Mouse (Mus musculus): ENCODE measurements around the gene Col6a5. TPM values are rescaled to one million over a fixed set of nuclear protein-coding genes. Genes with fewer than 3 reads are reported as not detected.

Col6a5 gene
- total RNA-seq, 1 experiment from 2014 or later, result not detected

DNA sequence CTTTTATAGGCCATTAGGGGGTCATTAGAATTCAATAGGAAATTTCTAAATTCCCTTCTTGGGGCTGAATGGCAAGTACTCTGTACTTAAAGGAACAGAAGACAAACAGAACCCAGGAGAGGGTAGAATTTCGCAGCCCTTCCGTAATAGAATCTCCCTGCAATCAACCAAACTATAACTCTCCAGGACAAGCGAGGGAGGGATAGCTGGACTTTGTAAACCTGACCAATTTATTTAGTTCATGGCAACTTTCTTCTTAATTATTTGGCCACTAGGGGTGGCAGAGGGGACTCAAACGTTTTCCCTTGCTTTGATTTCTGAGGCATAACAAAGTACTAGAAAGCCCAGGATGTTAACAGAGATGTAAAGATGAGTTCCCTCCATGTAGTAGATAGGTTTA lies 125.6 kb downstream of the Col6a5 start:
- ATAC-seq (replicated peaks; ENCODE audit: low read depth, poor library complexity, severe bottlenecking), result no peak

GRCm38 (mm10) chr9:105831291-105831690 lies 129.2 kb downstream of the Col6a5 start:
- ATAC-seq (replicated peaks; ENCODE audit: low read depth, poor library complexity, severe bottlenecking), result no peak

DNA sequence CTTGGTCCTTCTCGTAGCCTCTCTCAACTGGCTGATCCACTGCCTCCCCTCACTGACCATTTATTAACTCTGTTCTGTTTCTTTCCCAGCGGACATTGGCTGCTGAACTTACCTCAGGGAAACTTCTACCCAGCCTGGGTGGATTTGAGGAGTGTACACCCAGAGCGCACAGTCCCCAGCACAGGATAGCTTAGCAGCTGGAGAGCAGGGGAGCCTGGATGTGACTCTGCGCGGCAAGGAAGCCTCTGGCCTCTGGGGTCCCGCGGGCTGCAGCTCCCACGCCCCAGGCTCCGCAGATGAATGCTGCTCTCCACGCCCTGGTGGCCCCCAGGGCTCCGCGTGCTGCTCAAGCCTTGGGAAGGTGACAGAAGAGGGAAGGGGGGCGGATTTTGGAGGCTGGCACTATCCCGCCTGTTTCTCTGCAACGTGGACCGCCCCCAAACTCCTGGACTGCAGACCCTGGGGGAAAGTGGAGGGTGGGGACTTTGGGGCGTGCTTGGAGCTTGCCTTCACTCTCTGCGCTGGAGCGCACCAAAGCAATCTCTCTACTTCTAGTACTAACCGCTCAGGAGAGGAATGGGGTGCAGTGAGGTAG lies 132.6 kb downstream of the Col6a5 start, which contains the start of gene Col6a6:
Gene Col6a6 (minus strand): TSS at position 370 of the 595 bp plus-strand sequence.
- no peak for ATAC-seq (replicated peaks; ENCODE audit: low read depth, poor library complexity, severe bottlenecking)

DNA sequence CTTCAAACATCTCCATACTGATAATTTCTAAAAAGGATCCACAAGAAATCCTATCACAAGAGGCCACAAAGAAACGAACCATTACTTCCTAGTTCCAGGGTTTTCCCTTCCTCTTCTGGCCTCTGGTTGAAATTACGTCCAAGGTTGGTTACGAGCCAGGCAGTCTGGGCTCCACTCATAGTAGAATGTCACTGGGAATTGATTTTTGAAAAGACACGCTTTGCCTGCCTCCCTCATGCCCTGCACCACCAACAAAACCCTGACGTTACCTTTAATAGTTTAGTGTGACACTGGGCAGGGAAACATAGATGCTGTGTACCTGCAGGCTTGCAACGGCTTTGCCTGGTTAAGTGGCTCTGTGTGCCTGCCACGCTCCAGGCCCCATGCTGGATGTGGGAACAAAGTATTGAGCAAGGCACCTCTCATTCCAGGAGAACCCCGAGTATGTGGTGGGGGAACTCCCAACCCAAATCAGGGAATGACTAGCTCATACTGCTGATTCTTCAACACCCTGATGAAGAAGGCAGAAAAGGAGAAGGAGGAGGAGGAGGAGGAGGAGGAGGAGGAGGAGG lies 133.3 kb downstream of the Col6a5 start:
- ATAC-seq (replicated peaks; ENCODE audit: low read depth, poor library complexity, severe bottlenecking), result no peak

GRCm38 (mm10) chr9:105820711-105821110 lies 139.7 kb downstream of the Col6a5 start:
- no peak for ATAC-seq (replicated peaks; ENCODE audit: low read depth, poor library complexity, severe bottlenecking)

- no peak for ATAC-seq (replicated peaks; ENCODE audit: low read depth, poor library complexity, severe bottlenecking)
Observed at GRCm38 (mm10) chr9:105819155-105819709, 141.2 kb downstream of the Col6a5 start.

GRCm38 (mm10) chr9:105814436-105814835 lies 146.0 kb downstream of the Col6a5 start:
- ATAC-seq (replicated peaks; ENCODE audit: low read depth, poor library complexity, severe bottlenecking), result no peak

DNA sequence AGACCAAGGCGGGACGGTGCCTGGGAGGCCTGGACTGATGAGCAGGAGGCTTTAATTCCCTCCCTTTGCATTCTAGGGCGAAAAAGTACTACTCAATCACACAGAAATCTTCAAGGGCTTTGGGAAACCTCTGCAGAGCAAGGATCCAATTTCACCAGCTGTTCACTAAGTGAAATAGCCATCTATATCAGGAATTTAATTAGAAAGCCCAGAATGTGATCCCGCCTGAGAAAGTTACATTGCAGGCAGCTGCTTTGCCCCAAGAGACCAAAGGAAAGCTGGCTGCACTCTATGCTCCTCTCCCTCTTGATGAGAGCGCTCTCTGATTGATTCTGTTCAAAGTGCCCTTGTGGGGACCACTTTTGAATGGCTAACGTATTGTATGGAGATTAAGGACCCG lies 149.0 kb downstream of the Col6a5 start:
- ATAC-seq (replicated peaks; ENCODE audit: low read depth, poor library complexity, severe bottlenecking), result no peak

GRCm38 (mm10) chr9:105808920-105809505 lies 151.4 kb downstream of the Col6a5 start:
- no peak for ATAC-seq (replicated peaks; ENCODE audit: low read depth, poor library complexity, severe bottlenecking)

Other genes starting within 250 kb of the Col6a5 start
- gene Col6a6, start 132.5 kb downstream of the Col6a5 start, total RNA-seq (2017), result not detected in 2 replicates
- not detected in 2 replicates for gene Col6a4, start 136.1 kb upstream of the Col6a5 start, total RNA-seq (2017)
- 2.4 and 3.2 TPM in 2 replicates for gene Glyctk, start 197.5 kb upstream of the Col6a5 start, total RNA-seq (2017)
- 82.8 and 88.2 TPM in 2 replicates for gene Wdr82, start 210.3 kb upstream of the Col6a5 start, total RNA-seq (2017)
- gene Ppm1m, start 239.1 kb upstream of the Col6a5 start, total RNA-seq (2017), result 9.4 and 14.7 TPM in 2 replicates
- gene Twf2, start 242.5 kb upstream of the Col6a5 start, total RNA-seq (2017), result 42.5 and 44.4 TPM in 2 replicates

All from common myeloid progenitor, adult 5-6 weeks (primary cell).